Mouse (Mus musculus) lung, postnatal 25 days (tissue): ENCODE data around the gene Olfr1443.
A peak's percentile ranks its signal among the peaks of the same experiment; 100 is the strongest.
"Not testable (repeated sequence)": the region's sequence is repeated elsewhere in the genome, so short reads cannot be mapped to it uniquely, and the experiment has no call there.

Experiments
- DNase-seq: peaks from one replicate; pipeline ENCODE4 v3.0.0; 2022; ENCODE audit warnings: low spot score

Gene Olfr1443

GRCm38 (mm10) chr19:12677812-12678211 lies at the start of gene Olfr1443:
Olfr1443 (plus strand) TSS chr19:12678112.
- DNase-seq = no peak

GRCm38 (mm10) chr19:12633176-12633575 lies 44.7 kb upstream of the Olfr1443 start, which contains the start of gene Glyat:
Glyat (plus strand) TSS chr19:12633308.
- DNase-seq = no peak

DNA sequence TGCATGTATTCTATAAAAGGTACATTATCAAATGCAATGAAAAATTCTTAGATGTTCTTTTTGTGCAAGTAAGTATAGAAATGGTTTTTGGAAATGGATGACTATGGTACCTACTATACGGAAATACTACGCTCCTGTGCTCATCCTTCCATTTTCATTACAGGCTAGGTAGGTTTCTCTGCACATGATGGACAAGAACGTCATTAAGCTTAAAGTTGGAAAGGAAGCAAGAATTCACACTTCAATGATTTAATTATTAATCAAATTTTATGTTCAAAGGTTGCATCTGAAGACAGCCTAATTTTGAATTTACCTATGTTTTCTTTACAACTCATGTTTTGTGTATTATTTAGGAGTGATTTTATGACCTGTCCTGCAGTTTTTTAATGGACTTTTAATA lies 43.7 kb upstream of the Olfr1443 start:
- no peak for DNase-seq

GRCm38 (mm10) chr19:12634963-12635362 lies 42.9 kb upstream of the Olfr1443 start:
- DNase-seq = no peak

- DNase-seq = no peak
These were observed 41.0 kb upstream of the Olfr1443 start for GRCm38 (mm10) chr19:12636863-12637262.

DNA sequence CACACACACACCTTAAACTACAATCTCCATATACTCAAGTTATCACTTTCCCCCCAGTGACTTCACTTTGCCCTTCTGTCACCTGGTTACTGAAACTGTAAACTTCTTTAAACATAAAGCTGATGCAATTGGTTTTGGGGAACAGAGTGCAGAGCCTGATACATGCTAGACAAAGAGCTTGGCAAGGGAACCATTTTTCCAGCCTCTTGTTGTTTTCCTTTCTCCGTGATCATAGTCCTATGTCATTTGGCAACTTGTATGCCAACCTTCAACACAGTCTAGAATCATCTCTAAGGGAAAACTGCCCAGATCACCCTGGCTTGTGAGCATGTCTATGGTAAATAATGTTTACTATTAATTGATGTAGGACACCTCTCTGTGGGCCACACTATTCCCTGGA lies 39.9 kb upstream of the Olfr1443 start:
- DNase-seq = no peak

- DNase-seq = no peak
These were observed 28.4 kb upstream of the Olfr1443 start for GRCm38 (mm10) chr19:12649511-12649910.

GRCm38 (mm10) chr19:12666156-12666555 lies 11.8 kb upstream of the Olfr1443 start:
- no peak for DNase-seq

DNA sequence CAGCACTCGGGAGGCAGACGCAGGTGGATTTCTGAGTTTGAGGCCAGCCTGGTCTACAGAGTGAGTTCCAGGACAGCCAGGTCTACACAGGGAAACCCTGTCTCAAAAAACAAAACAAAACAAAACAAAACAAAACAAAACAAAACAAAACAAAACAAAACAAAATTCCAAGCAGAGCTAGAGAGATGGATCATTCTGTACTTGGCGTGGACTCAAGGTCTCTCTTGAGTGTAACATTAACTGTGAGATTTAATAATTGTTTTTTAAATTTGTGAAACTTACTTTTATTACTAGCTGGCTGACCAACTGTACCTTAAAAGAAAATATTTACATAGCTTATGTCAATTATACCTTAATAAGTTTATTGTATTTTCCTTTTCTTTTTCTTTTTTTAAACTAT lies 9.3 kb upstream of the Olfr1443 start:
- not testable (repeated sequence) for DNase-seq

DNA sequence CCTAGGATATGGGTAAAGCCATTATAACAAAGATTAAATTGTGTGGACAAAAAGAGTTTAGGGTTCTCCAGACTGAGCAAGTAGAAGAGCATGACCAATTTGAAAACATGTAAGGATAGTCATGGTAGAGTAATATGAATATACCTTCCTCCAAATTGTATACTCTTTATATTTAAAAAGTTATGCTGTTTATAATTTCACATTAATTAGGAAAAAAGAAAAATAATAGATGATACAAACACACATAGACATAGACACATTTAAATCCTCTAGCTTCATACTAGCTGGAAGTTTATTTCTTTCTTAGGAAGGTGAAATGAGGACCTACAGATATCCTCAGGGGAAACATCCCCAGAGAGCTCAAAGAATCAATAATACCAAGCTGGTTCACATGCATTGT lies 7.8 kb upstream of the Olfr1443 start, which contains the start of gene Olfr1442:
Gene Olfr1442 (plus strand): TSS at position 301 of the 400 bp plus-strand sequence.
- no peak for DNase-seq

GRCm38 (mm10) chr19:12671051-12671450 lies 6.9 kb upstream of the Olfr1443 start:
- no peak for DNase-seq

GRCm38 (mm10) chr19:12684638-12685037 lies 6.7 kb downstream of the Olfr1443 start:
- no peak for DNase-seq

GRCm38 (mm10) chr19:12685231-12685630 lies 7.3 kb downstream of the Olfr1443 start:
- DNase-seq = no peak

DNA sequence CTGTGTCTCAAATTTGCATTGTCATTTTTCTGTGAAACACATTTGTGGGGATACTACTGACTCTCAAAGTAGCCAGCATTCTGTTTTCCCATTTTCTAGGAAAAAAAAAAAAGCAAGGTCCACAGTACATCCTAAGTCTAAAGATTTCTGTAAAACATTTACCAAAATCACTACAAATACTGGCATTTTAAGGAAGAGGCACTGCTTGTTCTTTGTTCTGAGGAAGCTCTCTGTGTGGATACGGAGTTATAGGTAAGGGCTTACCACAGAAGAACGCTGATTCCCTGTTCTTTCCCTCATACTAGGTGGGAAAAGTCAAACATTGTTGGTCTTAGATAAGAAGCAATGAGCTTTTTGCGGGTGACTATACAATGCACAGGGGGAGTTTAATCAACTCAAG lies 17.7 kb downstream of the Olfr1443 start, which contains the start of gene Keg1:
Gene Keg1 (plus strand): TSS at position 197 of the 400 bp plus-strand sequence.
- no peak for DNase-seq

- DNase-seq = no peak
These were observed 18.3 kb downstream of the Olfr1443 start for GRCm38 (mm10) chr19:12696221-12696620.

- no peak for DNase-seq
These were observed 30.5 kb downstream of the Olfr1443 start for GRCm38 (mm10) chr19:12708458-12708857.

- no peak for DNase-seq
These were observed 31.1 kb downstream of the Olfr1443 start for GRCm38 (mm10) chr19:12708986-12709385.

DNA sequence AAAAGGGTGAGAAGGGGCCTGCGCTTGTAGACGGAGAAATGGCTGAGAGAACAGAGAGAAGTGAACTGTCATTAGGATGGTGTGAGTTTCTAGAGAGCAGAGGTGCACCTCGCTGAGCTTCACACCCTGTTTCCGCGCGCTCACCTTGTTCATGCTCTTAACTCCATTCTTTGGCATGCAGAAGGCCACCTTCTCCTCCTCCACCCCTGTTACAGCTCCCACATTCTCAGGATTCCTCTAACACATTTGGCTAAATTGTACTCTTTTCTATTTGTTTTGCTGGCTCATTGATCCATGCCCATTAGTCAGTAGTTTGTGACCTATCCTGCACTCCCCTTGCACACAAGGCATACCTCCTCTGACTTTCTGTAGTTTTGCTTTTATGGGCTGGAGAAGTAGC lies 41.3 kb downstream of the Olfr1443 start:
- DNase-seq = no peak

- no peak for DNase-seq
These were observed 42.6 kb downstream of the Olfr1443 start for GRCm38 (mm10) chr19:12720463-12720862.

GRCm38 (mm10) chr19:12720919-12721318 lies 43.0 kb downstream of the Olfr1443 start:
- not testable (repeated sequence) for DNase-seq

DNA sequence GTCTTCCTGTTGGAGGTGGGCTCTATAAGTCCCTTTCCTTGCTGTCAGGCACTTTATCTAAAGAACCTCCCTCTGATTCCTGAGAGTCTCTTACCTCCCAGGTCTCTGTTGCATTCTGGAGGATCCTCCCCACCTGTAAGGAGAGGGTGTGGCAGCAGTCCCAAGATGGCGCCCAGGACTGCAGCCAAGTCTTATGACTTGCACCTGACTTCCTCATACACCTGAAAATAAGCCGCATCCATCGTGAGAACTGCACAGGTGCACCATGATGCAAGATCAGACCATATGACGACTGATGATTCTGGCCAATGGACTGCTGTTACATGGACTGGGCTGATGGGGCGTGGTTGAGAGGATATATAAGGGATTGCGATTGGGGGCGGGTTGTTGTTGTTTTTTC lies 43.7 kb downstream of the Olfr1443 start:
- not testable (repeated sequence) for DNase-seq

DNA sequence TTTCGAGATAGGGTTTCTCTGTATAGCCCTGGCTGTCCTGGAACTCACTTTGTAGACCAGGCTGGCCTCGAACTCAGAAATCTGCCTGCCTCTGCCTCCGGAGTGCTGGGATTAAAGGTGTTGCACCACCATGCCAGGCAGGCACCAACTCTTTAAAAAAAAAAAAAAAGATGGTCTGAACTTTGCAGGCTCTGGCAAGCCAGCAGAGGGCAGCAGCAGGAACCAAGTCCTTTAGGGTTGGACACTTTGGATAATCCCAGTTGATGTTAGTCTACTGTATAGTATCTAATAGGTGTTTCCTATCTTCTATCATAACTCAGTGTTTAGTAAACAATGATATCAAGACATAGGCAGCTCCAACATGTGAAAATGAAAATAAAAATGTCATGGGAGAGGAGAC lies 44.4 kb downstream of the Olfr1443 start:
- DNase-seq = peak; percentile 41

DNA sequence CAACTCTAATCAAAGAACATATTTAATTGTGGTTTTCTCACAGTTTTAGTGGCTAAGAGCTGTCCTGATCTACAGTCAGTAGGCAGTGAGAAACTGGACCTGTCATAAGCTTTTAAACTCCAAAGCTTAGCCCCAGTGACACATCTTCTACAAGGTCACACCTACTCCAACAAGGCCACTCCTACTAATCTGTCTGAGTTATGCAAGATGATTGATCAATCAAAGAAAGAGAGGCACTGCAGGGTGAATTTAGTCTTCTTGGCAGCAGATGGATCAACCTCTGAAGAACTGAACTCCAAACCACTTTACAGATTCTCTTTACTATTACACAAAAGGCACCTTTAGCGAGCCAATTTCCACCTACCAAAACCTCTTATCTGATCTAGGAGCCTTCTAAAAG lies 47.9 kb downstream of the Olfr1443 start:
- no peak for DNase-seq

- no peak for DNase-seq
These were observed 53.1 kb downstream of the Olfr1443 start for GRCm38 (mm10) chr19:12731036-12731435.

GRCm38 (mm10) chr19:12731950-12732349 lies 54.0 kb downstream of the Olfr1443 start:
- no peak for DNase-seq
